Mouse (Mus musculus) E14TG2a.4 (cell line): Measurements from ENCODE around the gene Snapc2.

ENCODE experiments used
- CTCF ChIP-seq: conservative IDR thresholded peaks from 2 replicates; pipeline ENCODE4 v1.5.1; 2014; ENCODE audit warnings: low read length
- NANOG ChIP-seq: IDR thresholded peaks from 2 replicates; pipeline ENCODE4 v1.6.1; 2014; ENCODE audit warnings: borderline replicate concordance, low read length, mixed read lengths
- POU5F1 ChIP-seq: IDR thresholded peaks from 2 replicates; pipeline ENCODE4 v1.6.1; 2014; ENCODE audit warnings: low read length, borderline replicate concordance

GRCm38 (mm10) chr8:4207016-4207350 is 45.9 kb upstream of the Snapc2 start:
- TF ChIP-seq CTCF (no peak), POU5F1 (no peak), NANOG (no peak)
